Mouse (Mus musculus): ENCODE measurements at regions not wholly inside any gene's neighbourhood (a gene's known extent, or its start where the extent isn't known, plus 50 kb on each side); places are given as distances from the start of the nearest gene placed in this dataset.

DNA sequence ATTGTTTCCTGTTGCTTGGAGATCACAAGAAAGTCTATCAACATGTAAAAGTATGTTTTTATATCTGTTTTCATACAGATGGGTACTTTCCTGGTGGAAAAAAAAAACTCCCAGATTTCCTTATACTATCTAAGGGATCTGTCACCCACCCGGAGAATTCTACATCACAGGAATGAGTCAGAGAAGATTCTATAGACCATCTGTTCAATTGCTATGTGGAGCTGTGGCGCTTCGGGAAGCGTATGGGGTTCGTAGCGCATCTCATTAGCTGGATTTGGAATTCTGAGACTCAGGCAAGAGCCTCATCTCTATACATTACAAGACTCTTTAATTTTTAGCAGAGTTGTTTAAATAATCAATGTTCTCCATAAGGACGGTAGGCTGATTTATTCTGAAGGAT is 74.6 kb upstream of the Rgs4 start:
- H3K27me3 ChIP-seq (ENCODE audit: control insufficient read depth, insufficient read depth, insufficient read length): no peaks in the 10 kb centered on the region
- H3K4me2 ChIP-seq (ENCODE audit: low read depth): no peak overlapping the region
- H3ac ChIP-seq (ENCODE audit: control insufficient read depth, insufficient read length): no peak overlapping the region
- TF ChIP-seq CEBPB (IDR thresholded peaks at IDR 0.05; ENCODE audit: insufficient read depth, poor library complexity, severe bottlenecking) (no peak), POLR2A (IDR thresholded peaks at IDR 0.05; ENCODE audit: insufficient read length, low read depth) (no peak), TCF3 (IDR thresholded peaks at IDR 0.05; ENCODE audit: insufficient read length, low read depth) (no peak), E2F4 (IDR thresholded peaks at IDR 0.05; ENCODE audit: insufficient read depth) (no peak), USF1 (IDR thresholded peaks at IDR 0.05; ENCODE audit: low read depth) (no peak), TCF12 (IDR thresholded peaks at IDR 0.05; ENCODE audit: insufficient read depth, poor library complexity, severe bottlenecking) (no peak), SRF (IDR thresholded peaks at IDR 0.05; ENCODE audit: control insufficient read depth, insufficient read length, low read depth) (no peak), MYOG (IDR thresholded peaks at IDR 0.05; ENCODE audit: control insufficient read depth in 1 of 3, insufficient read depth in 1 of 3, insufficient read length in 2 of 3, low read depth in 2 of 3) (no peak), MYOD1 (IDR thresholded peaks at IDR 0.05; ENCODE audit: control insufficient read depth in 1 of 3, insufficient read length in 2 of 3, low read depth in 2 of 3) (no peak), REST (IDR thresholded peaks at IDR 0.05; ENCODE audit: insufficient read depth, insufficient read length) (no peak), MAX (IDR thresholded peaks at IDR 0.05; ENCODE audit: low read depth) (no peak), POLR2AphosphoS2 (IDR thresholded peaks at IDR 0.05; ENCODE audit: insufficient read length, low read depth) (no peak)
- no peak overlapping the region for H3K4me3 ChIP-seq
- H3K36me3 ChIP-seq (ENCODE audit: control insufficient read depth, insufficient read depth): no peaks in the 10 kb centered on the region
- no peaks in the 10 kb centered on the region for H3K79me2 ChIP-seq (ENCODE audit: control insufficient read depth, insufficient read depth)

DNA sequence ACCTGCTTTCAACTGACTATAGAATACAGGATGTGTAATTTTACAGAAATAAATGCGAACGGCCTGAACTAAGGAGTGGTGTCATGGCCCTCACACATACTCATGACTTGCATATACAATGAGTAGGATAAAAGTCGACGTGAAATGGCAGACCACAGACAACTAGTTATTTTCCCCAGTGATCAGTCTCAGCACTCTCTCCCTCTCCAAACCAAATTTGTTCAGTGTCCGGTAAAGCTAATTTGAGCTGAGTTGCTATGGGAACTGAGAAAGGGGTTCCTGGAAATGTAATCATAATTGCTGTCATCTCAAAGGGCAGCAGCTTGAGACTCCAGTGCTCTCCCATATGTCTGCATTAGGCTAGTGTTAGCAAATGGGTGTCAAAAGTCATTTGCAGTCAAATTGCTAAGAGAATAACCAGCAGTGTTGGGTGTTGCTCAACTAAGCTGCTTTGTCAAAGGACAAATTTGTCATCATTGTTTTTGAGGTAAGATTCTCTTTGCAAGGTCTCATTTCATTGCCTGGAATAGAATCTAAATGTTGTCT is 72.0 kb upstream of the Rgs4 start:
- Histone ChIP-seq H3K4me3 (no peak overlapping the region), H3K4me2 (ENCODE audit: low read depth) (no peak overlapping the region), H3ac (ENCODE audit: control insufficient read depth, insufficient read length) (no peak overlapping the region), H3K27me3 (ENCODE audit: control insufficient read depth, insufficient read depth, insufficient read length) (no peaks in the 10 kb centered on the region), H3K36me3 (ENCODE audit: control insufficient read depth, insufficient read depth) (no peaks in the 10 kb centered on the region), H3K79me2 (ENCODE audit: control insufficient read depth, insufficient read depth) (no peaks in the 10 kb centered on the region)
- TF ChIP-seq SRF (IDR thresholded peaks at IDR 0.05; ENCODE audit: control insufficient read depth, insufficient read length, low read depth) (no peak), TCF12 (IDR thresholded peaks at IDR 0.05; ENCODE audit: insufficient read depth, poor library complexity, severe bottlenecking) (no peak), MAX (IDR thresholded peaks at IDR 0.05; ENCODE audit: low read depth) (no peak), USF1 (IDR thresholded peaks at IDR 0.05; ENCODE audit: low read depth) (no peak), TCF3 (IDR thresholded peaks at IDR 0.05; ENCODE audit: insufficient read length, low read depth) (no peak), MYOD1 (IDR thresholded peaks at IDR 0.05; ENCODE audit: control insufficient read depth in 1 of 3, insufficient read length in 2 of 3, low read depth in 2 of 3) (no peak), CEBPB (IDR thresholded peaks at IDR 0.05; ENCODE audit: insufficient read depth, poor library complexity, severe bottlenecking) (no peak), POLR2AphosphoS2 (IDR thresholded peaks at IDR 0.05; ENCODE audit: insufficient read length, low read depth) (no peak)

DNA sequence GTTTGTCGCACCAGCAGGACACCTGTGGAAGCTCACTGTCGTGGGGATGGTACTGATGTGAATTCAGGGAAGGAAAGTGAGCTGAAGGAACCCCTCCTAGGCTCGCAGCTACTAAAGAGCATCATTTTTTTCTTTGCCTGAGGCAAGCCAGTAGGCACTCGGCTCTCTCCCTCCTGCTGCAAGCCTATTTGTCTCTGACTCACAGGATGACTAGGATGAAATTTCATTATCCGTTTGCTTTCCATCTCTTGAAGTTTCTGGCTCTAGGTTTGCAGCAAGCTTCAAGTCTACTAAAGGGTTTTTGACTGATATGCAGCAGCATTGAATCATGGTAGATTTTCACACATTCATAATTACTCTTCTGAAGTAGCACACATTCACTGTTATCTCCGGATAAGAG is 69.5 kb upstream of the Rgs4 start:
- no peak overlapping the region for H3ac ChIP-seq (ENCODE audit: control insufficient read depth, insufficient read length)
- no peaks in the 10 kb centered on the region for H3K27me3 ChIP-seq (ENCODE audit: control insufficient read depth, insufficient read depth, insufficient read length)
- H3K4me2 ChIP-seq (ENCODE audit: low read depth): no peak overlapping the region
- no peaks in the 10 kb centered on the region for H3K79me2 ChIP-seq (ENCODE audit: control insufficient read depth, insufficient read depth)
- TF ChIP-seq POLR2AphosphoS2 (IDR thresholded peaks at IDR 0.05; ENCODE audit: insufficient read length, low read depth): no peak
- TF ChIP-seq TCF12 (IDR thresholded peaks at IDR 0.05; ENCODE audit: insufficient read depth, poor library complexity, severe bottlenecking): no peak
- TF ChIP-seq MYOD1 (IDR thresholded peaks at IDR 0.05; ENCODE audit: control insufficient read depth in 1 of 3, insufficient read length in 2 of 3, low read depth in 2 of 3): no peak
- TF ChIP-seq SRF (IDR thresholded peaks at IDR 0.05; ENCODE audit: control insufficient read depth, insufficient read length, low read depth): no peak
- no peak for TF ChIP-seq TCF3 (IDR thresholded peaks at IDR 0.05; ENCODE audit: insufficient read length, low read depth)
- no peak for TF ChIP-seq REST (IDR thresholded peaks at IDR 0.05; ENCODE audit: insufficient read depth, insufficient read length)
- no peak for TF ChIP-seq USF1 (IDR thresholded peaks at IDR 0.05; ENCODE audit: low read depth)
- TF ChIP-seq MAX (IDR thresholded peaks at IDR 0.05; ENCODE audit: low read depth): no peak
- no peak for TF ChIP-seq MYOG (IDR thresholded peaks at IDR 0.05; ENCODE audit: control insufficient read depth in 1 of 3, insufficient read depth in 1 of 3, insufficient read length in 2 of 3, low read depth in 2 of 3)
- TF ChIP-seq E2F4 (IDR thresholded peaks at IDR 0.05; ENCODE audit: insufficient read depth): no peak
- TF ChIP-seq POLR2A (IDR thresholded peaks at IDR 0.05; ENCODE audit: insufficient read length, low read depth): no peak
- no peak for TF ChIP-seq CEBPB (IDR thresholded peaks at IDR 0.05; ENCODE audit: insufficient read depth, poor library complexity, severe bottlenecking)
- H3K36me3 ChIP-seq (ENCODE audit: control insufficient read depth, insufficient read depth): no peaks in the 10 kb centered on the region
- H3K4me3 ChIP-seq: no peak overlapping the region

GRCm38 (mm10) chr1:169812512-169813101 is 65.2 kb upstream of the Rgs4 start:
- no peaks in the 10 kb centered on the region for H3K36me3 ChIP-seq (ENCODE audit: control insufficient read depth, insufficient read depth)
- no peak overlapping the region for H3K4me3 ChIP-seq
- H3K27me3 ChIP-seq (ENCODE audit: control insufficient read depth, insufficient read depth, insufficient read length): no peaks in the 10 kb centered on the region
- no peak overlapping the region for H3ac ChIP-seq (ENCODE audit: control insufficient read depth, insufficient read length)
- no peak overlapping the region for H3K4me2 ChIP-seq (ENCODE audit: low read depth)
- H3K79me2 ChIP-seq (ENCODE audit: control insufficient read depth, insufficient read depth): no peaks in the 10 kb centered on the region
- TF ChIP-seq POLR2A (IDR thresholded peaks at IDR 0.05; ENCODE audit: insufficient read length, low read depth) (no peak), TCF3 (IDR thresholded peaks at IDR 0.05; ENCODE audit: insufficient read length, low read depth) (no peak), SRF (IDR thresholded peaks at IDR 0.05; ENCODE audit: control insufficient read depth, insufficient read length, low read depth) (no peak), CEBPB (IDR thresholded peaks at IDR 0.05; ENCODE audit: insufficient read depth, poor library complexity, severe bottlenecking) (no peak), USF1 (IDR thresholded peaks at IDR 0.05; ENCODE audit: low read depth) (no peak), MYOG (IDR thresholded peaks at IDR 0.05; ENCODE audit: control insufficient read depth in 1 of 3, insufficient read depth in 1 of 3, insufficient read length in 2 of 3, low read depth in 2 of 3) (no peak), REST (IDR thresholded peaks at IDR 0.05; ENCODE audit: insufficient read depth, insufficient read length) (no peak), POLR2AphosphoS2 (IDR thresholded peaks at IDR 0.05; ENCODE audit: insufficient read length, low read depth) (no peak)

Data from myocyte (in vitro differentiated cells).